Mouse (Mus musculus) olfactory bulb, adult 2 months (tissue): Measurements from ENCODE around the gene Itga11.

ENCODE experiments used
- CTCF ChIP-seq: fragments of 200-500 bp; IDR thresholded peaks from 2 replicates; pipeline ENCODE4 v1.5.1; 2012; ENCODE audit warnings: low read depth, mild to moderate bottlenecking, low read length, moderate library complexity; ENCODE audit not compliant: insufficient read depth
- POLR2A ChIP-seq: fragments of 200-500 bp; IDR thresholded peaks from 2 replicates; pipeline ENCODE4 v1.6.1; 2012; ENCODE audit warnings: mild to moderate bottlenecking, low read depth, low read length, moderate library complexity; ENCODE audit not compliant: insufficient read depth

GRCm38 (mm10) chr9:62714336-62714735 is 36.7 kb downstream of the Itga11 start:
- TF ChIP-seq CTCF (no peak), POLR2A (no peak)
